Mouse (Mus musculus) erythroblast, adult 5-6 weeks (primary cell): Measurements from ENCODE around the gene Adam23. TPM values are rescaled to one million over a fixed set of nuclear protein-coding genes. Genes with fewer than 3 reads are reported as not detected.

Source experiments
- ATAC-seq: replicated peaks from 2 replicates; pipeline ENCODE4 v1.8.0; 2016; ENCODE audit warnings: moderate number of reproducible peaks, mild to moderate bottlenecking, moderate TSS enrichment, inconsistent platforms; ENCODE audit not compliant: poor library complexity, low FRiP score, severe bottlenecking
- total RNA-seq, 2 experiments: library from RNA; stranded (forward) in 1 of 2; stranded (reverse) in 1 of 2; fragments of 150-400 nt in 1 of 2; fragments of 200-764, 138-1000 nt in 1 of 2; gene quantifications; 2 replicates each; pipeline versions ENCODE4 v1.2.3 to v1.2.4; 2015 to 2017; ENCODE audit warnings: low replicate concordance in 2 of 2

Gene Adam23
- not detected in 2 replicates for total RNA-seq (2015; ENCODE audit: low replicate concordance)
- not detected in 2 replicates for total RNA-seq (2017; ENCODE audit: low replicate concordance)

- no peak for ATAC-seq
Observed at GRCm38 (mm10) chr1:63445656-63446046, at the start of gene Adam23. Adam23 (plus strand) TSS chr1:63445891.

GRCm38 (mm10) chr1:63401130-63401529 is 44.6 kb upstream of the Adam23 start:
- no peak for ATAC-seq

GRCm38 (mm10) chr1:63403601-63404000 is 42.1 kb upstream of the Adam23 start:
- no peak for ATAC-seq

- ATAC-seq = no peak
Observed at GRCm38 (mm10) chr1:63408344-63408743, 37.3 kb upstream of the Adam23 start.

GRCm38 (mm10) chr1:63418491-63418890 is 27.2 kb upstream of the Adam23 start:
- no peak for ATAC-seq

- ATAC-seq = no peak
Observed at GRCm38 (mm10) chr1:63430668-63431067, 15.0 kb upstream of the Adam23 start.

GRCm38 (mm10) chr1:63431166-63431565 is 14.5 kb upstream of the Adam23 start:
- ATAC-seq = no peak

GRCm38 (mm10) chr1:63431842-63432241 is 13.8 kb upstream of the Adam23 start:
- no peak for ATAC-seq

GRCm38 (mm10) chr1:63434052-63434451 is 11.6 kb upstream of the Adam23 start:
- no peak for ATAC-seq

GRCm38 (mm10) chr1:63437529-63437928 is 8.2 kb upstream of the Adam23 start:
- no peak for ATAC-seq

GRCm38 (mm10) chr1:63442186-63442585 is 3.5 kb upstream of the Adam23 start:
- ATAC-seq = no peak

GRCm38 (mm10) chr1:63442616-63443015 is 3.1 kb upstream of the Adam23 start:
- ATAC-seq = no peak

- ATAC-seq = no peak
Observed at GRCm38 (mm10) chr1:63445149-63445609, 512 bp upstream of the Adam23 start.

GRCm38 (mm10) chr1:63446047-63446704 is 485 bp downstream of the Adam23 start:
- ATAC-seq = no peak

GRCm38 (mm10) chr1:63446721-63447120 is 1.0 kb downstream of the Adam23 start:
- ATAC-seq = no peak

GRCm38 (mm10) chr1:63450091-63450490 is 4.4 kb downstream of the Adam23 start:
- no peak for ATAC-seq

- no peak for ATAC-seq
Observed at GRCm38 (mm10) chr1:63453332-63453887, 7.7 kb downstream of the Adam23 start.

- no peak for ATAC-seq
Observed at GRCm38 (mm10) chr1:63457801-63458519, 12.3 kb downstream of the Adam23 start.

GRCm38 (mm10) chr1:63459151-63459550 is 13.5 kb downstream of the Adam23 start:
- no peak for ATAC-seq

- ATAC-seq = no peak
Observed at GRCm38 (mm10) chr1:63459926-63460325, 14.2 kb downstream of the Adam23 start.

GRCm38 (mm10) chr1:63464441-63464840 is 18.8 kb downstream of the Adam23 start:
- ATAC-seq = no peak
